Mouse (Mus musculus) granulocyte monocyte progenitor cell, adult 5-6 weeks (primary cell): ENCODE measurements around the gene G2e3. TPM values are rescaled to one million over a fixed set of nuclear protein-coding genes. Genes with fewer than 3 reads are reported as not detected.

ENCODE experiments used
- ATAC-seq: replicated peaks from 2 replicates; pipeline ENCODE4 v1.8.0; 2016; ENCODE audit warnings: mild to moderate bottlenecking, moderate TSS enrichment, inconsistent platforms; ENCODE audit not compliant: poor library complexity, severe bottlenecking
- total RNA-seq, 2 experiments: library from RNA; stranded (forward) in 1 of 2; stranded (reverse) in 1 of 2; fragments of 200-712, 200-1000 nt in 1 of 2; fragments of >200 nt in 1 of 2; fragmentation: Nextera tagmentation in 1 of 2; gene quantifications; 2 replicates each; pipeline ENCODE4 v1.2.3; 2014 to 2017

The G2e3 gene
- total RNA-seq (2014; fragmentation: Nextera tagmentation) (7.7 and 12.7 TPM in 2 replicates), total RNA-seq (2017) (29.8 and 32.1 TPM in 2 replicates)

DNA sequence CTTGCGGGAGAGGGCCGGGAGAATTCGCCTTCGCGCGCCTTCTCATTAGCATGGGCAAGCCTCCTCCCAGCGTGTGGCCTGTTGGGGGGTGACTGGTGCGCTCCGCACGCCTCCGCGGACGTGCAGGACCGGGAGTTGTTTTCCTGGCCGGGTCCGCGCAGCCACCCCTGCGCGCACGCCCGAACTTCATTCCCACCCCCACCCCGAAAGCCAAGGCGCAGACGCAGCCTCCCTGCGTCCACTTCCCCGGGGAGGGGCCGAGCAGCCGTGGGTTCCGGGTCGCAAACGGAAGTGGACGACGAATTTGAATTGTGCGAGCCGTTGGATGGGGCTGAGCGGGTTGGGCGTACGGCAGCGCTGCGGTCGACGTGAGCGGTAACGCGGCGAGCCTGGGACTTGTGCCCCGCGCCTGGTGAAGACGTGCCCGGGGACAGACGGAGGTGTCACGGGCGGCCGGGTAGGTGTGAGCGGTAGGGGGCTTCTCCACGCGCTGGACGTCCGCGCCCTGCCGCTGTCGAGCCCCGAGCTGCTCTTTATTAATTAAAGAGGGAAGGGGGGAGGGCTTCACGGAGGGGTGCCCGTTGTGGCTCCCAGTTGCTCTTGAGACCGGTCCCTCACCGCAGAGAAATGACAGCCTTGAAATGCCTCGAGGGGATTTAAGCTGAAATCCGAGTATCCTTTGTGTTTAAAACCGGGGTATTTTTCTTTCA, at the start of gene G2e3:
G2e3 (plus strand) TSS at position 74 of the 710 bp plus-strand sequence.
- peak; percentile 94 for ATAC-seq

- no peak for ATAC-seq
Measured at GRCm38 (mm10) chr12:51323604-51324003, 24.3 kb upstream of the G2e3 start.

GRCm38 (mm10) chr12:51326819-51327218, 21.0 kb upstream of the G2e3 start:
- no peak for ATAC-seq

GRCm38 (mm10) chr12:51337014-51337413, 10.8 kb upstream of the G2e3 start:
- ATAC-seq = no peak

DNA sequence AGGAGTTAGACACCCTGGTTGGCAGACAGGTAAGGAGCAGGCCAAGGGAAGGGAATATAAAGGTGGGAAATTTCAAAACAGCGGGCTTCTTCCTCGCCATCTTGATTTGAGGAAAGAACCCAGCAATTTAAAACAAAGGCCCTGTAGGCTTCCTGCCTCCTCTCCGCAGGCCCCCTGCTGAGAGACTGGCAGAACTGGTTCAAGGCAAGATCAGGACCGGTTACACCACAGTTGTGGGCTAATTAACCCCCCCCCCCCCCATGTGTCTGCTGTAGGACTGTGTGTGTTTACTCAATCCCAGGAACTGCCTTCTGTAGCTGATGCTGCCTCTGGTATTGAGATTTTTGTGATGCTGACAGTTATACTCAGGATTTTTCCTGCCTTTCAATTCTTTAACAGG, 1.7 kb upstream of the G2e3 start:
- peak; percentile 59 for ATAC-seq

DNA sequence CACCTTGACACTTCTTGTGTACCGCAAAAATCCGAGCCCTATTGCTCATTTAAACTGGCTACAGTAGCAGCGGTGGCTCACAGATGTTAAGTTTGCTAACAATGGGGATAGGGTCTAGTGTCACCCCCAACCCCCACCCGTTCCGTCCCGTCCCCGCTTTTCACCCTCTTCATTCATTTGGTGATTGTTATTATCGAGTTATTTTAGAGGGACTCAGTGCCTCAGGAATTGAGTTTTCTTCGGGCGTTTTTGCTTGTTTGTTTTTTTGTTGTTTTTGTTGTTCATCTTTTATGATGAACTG, 787 bp downstream of the G2e3 start:
- no peak for ATAC-seq

- ATAC-seq = peak; percentile 42; the same call in 1 of the 2 replicates
Measured at GRCm38 (mm10) chr12:51355296-51355695, 7.4 kb downstream of the G2e3 start.

GRCm38 (mm10) chr12:51361294-51361693, 13.4 kb downstream of the G2e3 start:
- ATAC-seq = no peak

GRCm38 (mm10) chr12:51362898-51363297, 15.0 kb downstream of the G2e3 start:
- ATAC-seq = no peak

GRCm38 (mm10) chr12:51368504-51368903, 20.6 kb downstream of the G2e3 start:
- ATAC-seq = no peak

GRCm38 (mm10) chr12:51377003-51377887, 29.4 kb downstream of the G2e3 start, which contains the start of gene Scfd1:
TSS of gene Scfd1 (plus strand) at chr12:51377510.
- ATAC-seq = peak; percentile 100

DNA sequence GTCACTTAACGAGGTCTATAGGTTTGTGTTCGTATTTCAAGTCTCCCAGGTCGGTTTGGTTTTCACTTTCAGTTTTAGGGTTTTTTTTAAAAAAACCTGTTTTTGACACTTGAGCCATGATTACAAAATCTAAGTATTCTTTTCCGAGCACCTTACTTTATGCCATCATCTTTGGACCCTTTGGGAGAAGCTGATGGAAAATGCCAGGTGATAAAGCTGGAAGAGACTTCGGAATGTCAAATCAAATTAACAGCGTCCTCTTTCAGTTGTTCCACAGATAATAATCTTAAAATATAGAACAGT, 30.0 kb downstream of the G2e3 start:
- ATAC-seq = no peak

DNA sequence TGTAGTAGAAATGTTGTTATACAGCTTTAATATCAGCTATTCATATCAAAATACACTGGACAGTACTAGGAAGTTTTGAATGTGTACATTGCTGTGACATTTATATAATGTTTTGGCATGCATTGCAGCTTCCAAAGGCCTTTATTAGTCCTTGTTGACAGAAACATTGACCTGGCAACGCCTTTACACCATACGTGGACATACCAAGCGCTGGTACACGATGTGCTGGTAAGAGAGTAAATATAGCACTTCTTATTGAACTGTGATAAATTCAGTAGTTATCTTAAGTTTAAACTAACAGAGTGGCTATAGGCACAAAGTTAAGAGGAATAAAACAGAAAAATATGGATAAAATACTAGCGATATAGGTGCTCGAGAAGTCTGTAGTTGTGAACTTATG, 52.0 kb downstream of the G2e3 start:
- no peak for ATAC-seq

DNA sequence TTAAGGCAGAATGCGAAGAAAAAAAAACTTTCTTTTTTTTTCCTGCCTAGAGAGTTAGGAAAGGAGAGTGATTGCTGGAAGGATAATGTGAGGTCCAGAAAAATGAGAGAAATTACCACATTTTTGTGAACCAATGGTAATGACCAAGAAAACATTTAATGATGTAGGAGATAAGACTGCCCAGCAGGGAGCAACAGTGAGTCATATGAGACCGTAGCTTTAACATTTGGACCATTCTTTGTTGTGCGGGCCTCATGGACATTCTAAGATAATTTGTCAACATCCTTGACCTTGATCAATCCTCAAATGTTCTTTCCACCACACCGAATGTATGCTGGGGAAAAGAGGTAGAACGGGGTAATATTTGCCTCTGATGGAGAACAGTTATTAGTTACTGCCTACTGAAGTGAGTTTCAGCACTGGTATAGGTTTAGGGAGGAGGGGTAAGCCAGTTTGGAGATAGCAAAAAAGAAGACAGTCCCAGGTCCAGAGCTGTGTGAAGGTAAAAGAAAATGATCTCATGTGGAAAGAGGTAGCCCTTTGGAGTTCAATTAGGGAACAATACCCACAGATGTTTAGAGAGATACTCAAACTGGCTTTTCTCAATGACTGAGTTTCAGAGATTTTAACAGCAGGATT, 54.3 kb downstream of the G2e3 start:
- ATAC-seq = peak; percentile 56

DNA sequence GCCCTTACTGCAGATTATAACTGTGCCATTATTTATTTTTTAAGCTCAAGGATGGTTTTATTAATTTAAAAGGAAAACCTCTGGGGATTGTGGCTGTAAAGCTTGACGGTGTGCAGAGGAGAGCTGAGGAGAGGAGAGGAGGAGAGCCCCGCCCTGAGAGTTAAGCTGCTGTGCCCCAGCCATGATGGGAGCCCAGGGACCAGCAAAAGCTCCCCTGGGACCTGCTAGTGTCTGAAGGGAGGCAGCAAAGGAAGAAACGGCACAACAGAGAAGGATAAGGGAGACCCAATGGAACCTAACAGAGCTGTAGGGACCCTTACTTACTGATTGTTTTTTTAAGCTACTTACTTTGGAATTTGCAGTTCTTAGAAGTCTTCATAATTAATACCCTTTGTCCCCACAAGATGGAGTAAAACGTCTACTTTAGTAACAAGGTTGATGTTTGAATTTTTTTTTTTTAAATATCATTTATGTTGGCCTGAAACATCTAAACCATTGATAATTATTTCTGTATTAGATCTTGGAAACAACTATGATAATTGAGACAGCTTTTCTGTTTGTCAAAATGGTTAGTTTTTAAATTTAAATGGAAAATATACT, 56.2 kb downstream of the G2e3 start:
- no peak for ATAC-seq

- no peak for ATAC-seq
Measured at GRCm38 (mm10) chr12:51411362-51411761, 63.5 kb downstream of the G2e3 start.

Other genes starting within 250 kb of the G2e3 start
- 51.7 and 51.9 TPM in 2 replicates for gene Scfd1, start 29.4 kb downstream of the G2e3 start, total RNA-seq (2014; fragmentation: Nextera tagmentation)
- 104 and 112 TPM in 2 replicates for gene Scfd1, start 29.4 kb downstream of the G2e3 start, total RNA-seq (2017)
- gene Coch, start 245.3 kb downstream of the G2e3 start, total RNA-seq (2014; fragmentation: Nextera tagmentation) = not detected in 2 replicates
- not detected in 2 replicates for gene Coch, start 245.3 kb downstream of the G2e3 start, total RNA-seq (2017)